Mouse (Mus musculus) adipocyte (in vitro differentiated cells): Measurements from ENCODE around the gene Chrna9.
"Not testable (repeated sequence)": the region's sequence is repeated elsewhere in the genome, so short reads cannot be mapped to it uniquely, and the experiment has no call there.

ENCODE experiments used
- DNase-seq: peaks from one replicate; pipeline ENCODE4 v3.0.0-alpha.2; 2016; ENCODE audit warnings: low spot score

Chrna9 gene

GRCm38 (mm10) chr5:65959893-65960596, 25.3 kb downstream of the Chrna9 start:
- no peak for DNase-seq

GRCm38 (mm10) chr5:65960597-65960950, 25.9 kb downstream of the Chrna9 start:
- DNase-seq: no peak

- no peak for DNase-seq
Measured at GRCm38 (mm10) chr5:65963291-65963690, 28.6 kb downstream of the Chrna9 start.

GRCm38 (mm10) chr5:65965771-65966279, 31.1 kb downstream of the Chrna9 start:
- DNase-seq: no peak

- no peak for DNase-seq
Measured at GRCm38 (mm10) chr5:65967091-65967490, 32.4 kb downstream of the Chrna9 start.

- no peak for DNase-seq
Measured at GRCm38 (mm10) chr5:65968004-65968403, 33.3 kb downstream of the Chrna9 start.

- DNase-seq: no peak
Measured at GRCm38 (mm10) chr5:65973189-65973588, 38.5 kb downstream of the Chrna9 start.

GRCm38 (mm10) chr5:65975731-65976130, 41.0 kb downstream of the Chrna9 start:
- DNase-seq: no peak

- DNase-seq: no peak
Measured at GRCm38 (mm10) chr5:65986426-65986825, 51.7 kb downstream of the Chrna9 start.

GRCm38 (mm10) chr5:65987004-65987403, 52.3 kb downstream of the Chrna9 start:
- DNase-seq: not testable (repeated sequence)

GRCm38 (mm10) chr5:65991191-65991590, 56.5 kb downstream of the Chrna9 start:
- DNase-seq: no peak

- DNase-seq: no peak
Measured at GRCm38 (mm10) chr5:65994643-65995042, 59.9 kb downstream of the Chrna9 start.

GRCm38 (mm10) chr5:65997813-65998212, 63.1 kb downstream of the Chrna9 start:
- no peak for DNase-seq

GRCm38 (mm10) chr5:65999106-65999505, 64.4 kb downstream of the Chrna9 start:
- no peak for DNase-seq

GRCm38 (mm10) chr5:66000074-66000473, 65.4 kb downstream of the Chrna9 start:
- DNase-seq: no peak

- no peak for DNase-seq
Measured at GRCm38 (mm10) chr5:66000567-66001125, 65.9 kb downstream of the Chrna9 start.

- no peak for DNase-seq
Measured at GRCm38 (mm10) chr5:66001232-66001631, 66.5 kb downstream of the Chrna9 start.

GRCm38 (mm10) chr5:66004134-66004925, 69.6 kb downstream of the Chrna9 start, which contains the start of gene 9130230L23Rik:
TSS of gene 9130230L23Rik (minus strand) at chr5:66004285.
- no peak for DNase-seq

- DNase-seq: no peak
Measured at GRCm38 (mm10) chr5:66005041-66005678, 70.4 kb downstream of the Chrna9 start.

- no peak for DNase-seq
Measured at GRCm38 (mm10) chr5:66008245-66008967, 73.7 kb downstream of the Chrna9 start.

- no peak for DNase-seq
Measured at GRCm38 (mm10) chr5:66013999-66014398, 79.3 kb downstream of the Chrna9 start.

GRCm38 (mm10) chr5:66014437-66014836, 79.7 kb downstream of the Chrna9 start:
- DNase-seq: no peak
